Mouse (Mus musculus) embryonic fibroblast, embryonic 13.5 days (primary cell): ENCODE data around the gene Shbg.

Experiments used
- CTCF ChIP-seq: IDR thresholded peaks from 2 replicates; pipeline ENCODE4 v1.5.1; 2011; ENCODE audit warnings: mild to moderate bottlenecking, control low read depth, low read length, moderate library complexity, borderline replicate concordance; ENCODE audit not compliant: insufficient read depth
- POLR2A ChIP-seq: IDR thresholded peaks from 2 replicates; pipeline ENCODE4 v1.6.1; 2011; ENCODE audit warnings: low read depth, mild to moderate bottlenecking, control low read depth, low read length, moderate library complexity

DNA sequence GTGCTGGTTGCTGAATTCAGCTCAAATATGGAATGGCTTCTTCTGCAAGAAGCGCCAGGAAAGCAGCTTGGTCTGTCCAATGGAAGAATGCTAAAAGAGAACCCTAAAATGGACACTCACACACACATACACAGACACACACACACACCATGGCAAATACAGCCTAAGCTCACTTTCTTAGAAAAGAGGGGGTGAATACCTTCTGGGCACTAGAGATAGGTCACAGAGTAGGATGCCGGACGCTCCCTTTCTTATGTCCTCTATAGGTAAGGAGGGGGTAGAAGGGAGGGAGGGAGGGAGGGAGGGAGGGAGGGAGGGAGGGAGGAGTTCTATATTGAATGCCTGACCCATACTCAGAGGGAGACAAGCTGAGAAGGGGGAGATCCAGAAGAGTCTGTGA, 9.2 kb downstream of the Shbg start:
- TF ChIP-seq POLR2A = no peak
- TF ChIP-seq CTCF = no peak
